Mouse (Mus musculus) ES-E14 (cell line): Measurements from ENCODE around the gene Gm10799. TPM values are rescaled to one million over a fixed set of nuclear protein-coding genes. Genes with fewer than 3 reads are reported as not detected.
"Not testable (repeated sequence)": the region's sequence is repeated elsewhere in the genome, so short reads cannot be mapped to it uniquely, and the experiment has no call there.

Source experiments
- DNase-seq: peaks from one replicate; pipeline ENCODE4 v3.0.0-alpha.2; 2013; ENCODE audit warnings: low read depth, low spot score
- H3K27ac ChIP-seq: 2 replicates; pipeline ENCODE4 v1.5.1; 2012; ENCODE audit warnings: low read depth, mild to moderate bottlenecking, low read length, moderate library complexity, mixed read lengths; ENCODE audit not compliant: poor library complexity, insufficient read depth, severe bottlenecking
- H3K36me3 ChIP-seq: 2 replicates; pipeline ENCODE4 v1.6.1; 2012; ENCODE audit warnings: mild to moderate bottlenecking, low read length, moderate library complexity, mixed read lengths; ENCODE audit not compliant: control insufficient read depth, poor library complexity, insufficient read depth, severe bottlenecking
- H3K4me1 ChIP-seq, 2 experiments: fragments of 150-350 bp in 1 of 2; sonication (generic) in 1 of 2; 2 replicates each; pipeline ENCODE4 v1.6.1; 2012; ENCODE audit warnings: low read length in 2 of 2, mild to moderate bottlenecking in 1 of 2, mixed read lengths in 1 of 2; ENCODE audit not compliant: control insufficient read depth in 2 of 2, insufficient read depth in 2 of 2, poor library complexity in 1 of 2
- H3K4me3 ChIP-seq, 2 experiments: fragments of 150-350 bp in 1 of 2; sonication (generic) in 1 of 2; 2 replicates each; pipeline ENCODE4 v1.5.1; 2012; ENCODE audit warnings: low read length in 2 of 2, low read depth in 1 of 2, mild to moderate bottlenecking in 1 of 2, mixed read lengths in 1 of 2; ENCODE audit not compliant: insufficient read depth in 1 of 2, poor library complexity in 1 of 2, severe bottlenecking in 1 of 2
- H3K9ac ChIP-seq: 2 replicates; pipeline ENCODE4 v1.6.1; 2012; ENCODE audit warnings: low read depth, mild to moderate bottlenecking, low read length, mixed read lengths; ENCODE audit not compliant: poor library complexity, insufficient read depth, severe bottlenecking
- H3K9me3 ChIP-seq: fragments of 150-350 bp; sonication (generic); 2 replicates; pipeline ENCODE4 v1.6.1; 2012; ENCODE audit warnings: low read depth, mild to moderate bottlenecking, low read length; ENCODE audit not compliant: control insufficient read depth, insufficient read depth
- CHD2 ChIP-seq: IDR thresholded peaks from 2 replicates; pipeline ENCODE4 v1.6.1; 2014; ENCODE audit warnings: mild to moderate bottlenecking, low read depth, low read length, inconsistent platforms
- HCFC1 ChIP-seq: IDR thresholded peaks from 2 replicates; pipeline ENCODE4 v1.6.1; 2012; ENCODE audit warnings: low read length, inconsistent platforms, borderline replicate concordance; ENCODE audit not compliant: insufficient read depth
- MAFK ChIP-seq: IDR thresholded peaks from 2 replicates; pipeline ENCODE4 v1.6.1; 2014; ENCODE audit warnings: mild to moderate bottlenecking, low read depth, low read length, inconsistent platforms; ENCODE audit not compliant: insufficient read depth
- ZC3H11A ChIP-seq: IDR thresholded peaks from 2 replicates; pipeline ENCODE4 v1.6.1; 2012; ENCODE audit warnings: low read depth, mild to moderate bottlenecking, inconsistent platforms, low read length, borderline replicate concordance
- ZNF384 ChIP-seq: IDR thresholded peaks from 2 replicates; pipeline ENCODE4 v1.6.1; 2012; ENCODE audit warnings: low read depth, low read length, inconsistent platforms
- in situ Hi-C, 2 experiments: fragments of 600-800 bp; cut with MboI; formaldehyde crosslinking; loops; one replicate each; pipeline ENCODE4 v1.15.1; 2025; ENCODE audit warnings: low sequenced_read_pairs in 2 of 2, inconsistent platforms in 1 of 2; ENCODE audit not compliant: unreplicated experiment in 2 of 2
- total RNA-seq: library from RNA; depleted of rRNA; stranded (reverse); fragments of 300-350 nt; gene quantifications from 2 replicates; pipeline ENCODE4 v1.2.3, GENCODE M21; 2012

Gm10799 gene
- total RNA-seq, 1 experiment, result not detected

DNA sequence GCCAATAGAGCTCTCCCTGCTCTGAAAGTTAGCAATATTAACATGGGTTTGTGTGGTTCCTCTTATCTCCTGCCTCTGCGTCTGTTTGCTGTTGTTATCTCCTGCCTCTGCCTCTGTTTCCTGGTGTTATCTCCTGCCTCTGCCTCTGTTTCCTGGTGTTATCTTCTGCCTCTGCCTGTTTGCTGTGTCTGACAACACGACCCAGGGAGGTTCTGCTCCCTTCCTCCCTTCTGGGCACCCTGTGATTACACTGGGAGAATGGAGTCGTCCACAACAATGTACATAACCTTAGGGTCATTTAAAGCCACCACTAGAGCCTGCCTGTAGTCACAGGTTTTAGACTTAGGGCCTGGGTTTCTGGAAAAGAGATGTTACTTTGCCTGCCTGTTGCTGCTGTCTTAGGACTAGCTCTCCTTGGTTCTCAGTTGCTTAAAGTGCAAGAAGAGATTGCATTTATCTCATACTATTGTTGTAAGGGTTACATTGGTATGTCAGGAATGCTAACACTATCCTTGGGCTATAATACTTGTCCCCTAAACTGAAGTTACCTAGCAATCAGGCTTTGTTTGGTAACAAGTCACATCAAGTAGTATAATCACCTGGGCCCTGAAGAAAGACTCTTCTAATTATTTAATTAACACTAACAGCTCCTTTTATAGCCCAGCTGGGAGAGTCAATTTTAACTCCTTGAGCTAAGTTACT, 30.3 kb upstream of the Gm10799 start:
- no peak overlapping the region for H3K4me3 ChIP-seq
- peak; percentile 57 for DNase-seq
- H3K36me3 ChIP-seq, result no peaks in the 10 kb centered on the region

DNA sequence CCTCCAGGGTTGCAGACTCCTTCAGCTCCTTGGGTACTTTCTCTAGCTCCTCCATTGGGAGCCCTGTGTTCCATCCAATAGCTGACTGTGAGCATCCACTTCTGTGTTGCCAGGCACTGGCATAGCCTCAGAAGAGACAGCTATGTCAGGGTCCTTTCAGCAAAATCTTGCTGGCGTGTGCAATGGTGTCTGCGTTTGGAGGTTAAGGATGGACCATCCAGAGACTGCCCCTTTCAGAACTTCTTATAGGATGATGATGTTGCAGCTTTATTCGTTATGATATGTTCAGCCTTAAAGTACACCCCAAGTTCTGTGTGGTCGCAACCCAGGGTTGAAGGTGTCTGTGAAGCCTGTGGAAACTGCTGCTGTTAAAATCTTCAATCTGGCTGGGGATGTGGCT, 29.0 kb upstream of the Gm10799 start:
- H3K27ac ChIP-seq, DNase-seq, H3K4me3 ChIP-seq, H3K9me3 ChIP-seq, in situ Hi-C loops, H3K4me1 ChIP-seq, H3K9ac ChIP-seq, H3K36me3 ChIP-seq: not testable (repeated sequence)

More for the DNA sequence above, 30.3 kb upstream of the Gm10799 start:
- H3K4me1 ChIP-seq, result peaks cover 3 to 6% of the 10 kb centered on the region in 2 experiments; a peak in 2 of 4 replicates
- peak overlapping the region; percentile 75 for H3K27ac ChIP-seq
- in situ Hi-C loops, result no loop called here
- TF ChIP-seq CHD2 (0 out of 2 replicates have a peak, but pooled peaks have one; percentile 39), ZNF384 (no peak)
- H3K9me3 ChIP-seq, result no peaks in the 10 kb centered on the region
- H3K9ac ChIP-seq, result no peak overlapping the region

DNA sequence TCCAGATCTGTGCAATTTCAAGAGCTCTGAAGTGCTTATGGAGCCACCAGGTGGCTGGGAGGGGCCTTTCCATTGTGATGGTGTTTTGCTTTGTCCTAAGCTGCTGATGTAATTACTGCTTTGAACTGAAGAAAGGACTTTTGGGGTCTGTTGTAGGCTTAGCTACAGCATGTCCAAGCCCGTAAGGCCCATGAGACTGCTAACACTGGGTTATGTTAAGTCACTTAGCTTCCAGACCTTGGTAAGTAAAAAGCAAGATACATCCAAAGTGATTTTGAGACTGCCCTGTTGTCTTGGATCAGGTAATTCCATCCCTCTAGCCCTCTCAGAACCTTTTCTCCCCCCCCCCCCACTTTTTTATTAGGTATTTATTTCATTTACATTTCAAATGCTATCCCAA, 28.4 kb upstream of the Gm10799 start:
- H3K4me3 ChIP-seq, in situ Hi-C loops, DNase-seq, H3K9me3 ChIP-seq, H3K36me3 ChIP-seq, H3K4me1 ChIP-seq, H3K9ac ChIP-seq, H3K27ac ChIP-seq: not testable (repeated sequence)

DNA sequence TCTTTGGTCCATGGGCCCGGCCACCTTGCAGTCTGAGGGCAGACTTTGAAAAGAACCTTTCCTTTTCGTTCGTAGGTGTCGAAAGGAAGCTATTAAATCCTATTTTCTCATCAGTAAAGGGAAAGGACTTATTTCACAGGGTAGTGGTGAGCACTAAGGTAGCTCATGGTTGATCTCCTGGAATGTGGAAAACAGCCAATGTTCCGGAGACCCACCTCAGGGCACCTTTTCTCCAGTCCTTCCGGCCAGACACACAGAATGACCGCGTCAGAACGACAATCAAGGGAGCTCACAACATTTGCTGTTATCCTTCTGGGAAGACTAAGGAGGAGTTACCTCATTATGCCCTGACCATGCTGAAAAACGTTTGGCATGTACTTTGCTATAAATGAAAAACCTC, 27.9 kb upstream of the Gm10799 start:
- Histone ChIP-seq H3K9me3 (0 out of 2 replicates have a peak, but pooled peaks cover 6% of the 10 kb centered on the region), H3K9ac (peak overlapping the region; percentile 70; the same call in 1 of the 2 replicates), H3K4me3 (peak overlapping the region; percentile 55 to 61), H3K27ac (peak overlapping the region; percentile 49), H3K36me3 (no peaks in the 10 kb centered on the region), H3K4me1 (peaks cover 3 to 6% of the 10 kb centered on the region in 2 experiments; a peak in 2 of 4 replicates)
- TF ChIP-seq HCFC1 (no peak), MAFK (no peak), CHD2 (no peak), ZC3H11A (no peak), ZNF384 (no peak)
- in situ Hi-C loops, result no loop called here
- DNase-seq, result no peak

DNA sequence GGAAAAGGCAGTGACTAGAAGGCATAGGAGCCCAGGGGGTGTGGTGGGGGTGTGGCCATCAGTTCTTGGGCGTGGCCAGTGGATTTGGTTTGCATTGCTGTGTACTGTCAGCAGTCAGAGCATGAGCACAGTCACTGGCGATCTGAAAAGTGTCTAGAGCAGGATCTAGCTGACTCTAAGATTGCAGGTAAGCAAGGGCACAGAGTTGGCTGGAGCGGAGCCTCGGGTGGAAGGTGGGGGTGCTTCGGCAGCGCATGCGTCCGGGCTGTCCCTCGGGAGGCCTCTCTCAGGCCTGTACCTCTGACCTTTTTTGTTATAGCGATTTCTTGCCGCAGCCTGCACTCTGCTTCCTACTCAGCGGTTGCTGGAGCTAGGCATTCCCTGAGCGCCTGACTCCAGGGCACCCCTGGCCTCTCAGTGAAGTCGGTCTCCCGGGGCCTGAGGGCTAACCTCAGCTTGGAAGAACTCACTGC, 27.4 kb upstream of the Gm10799 start, which contains the start of gene Cd59a:
Cd59a (plus strand) TSS at position 61 of the 473 bp plus-strand sequence.
- H3K4me3 ChIP-seq, result peak within 1 kb of the TSS; percentile 55 to 61
- H3K36me3 ChIP-seq, result no peaks in the 10 kb centered on the region
- H3K9me3 ChIP-seq, result 0 out of 2 replicates have a peak, but pooled peaks cover 6% of the 10 kb centered on the region
- peak within 1 kb of the TSS; percentile 70 for H3K9ac ChIP-seq
- peak within 1 kb of the TSS; percentile 49 for H3K27ac ChIP-seq
- in situ Hi-C loops, result no loop called here
- H3K4me1 ChIP-seq, result peaks cover 3 to 6% of the 10 kb centered on the region in 2 experiments; a peak in 2 of 4 replicates
- peak; percentile 84 for DNase-seq
- TF ChIP-seq HCFC1 (no peak), ZNF384 (no peak), MAFK (no peak), ZC3H11A (no peak), CHD2 (no peak)
